Mouse (Mus musculus): Measurements from ENCODE around the gene Inpp5d. TPM values are rescaled to one million over a fixed set of nuclear protein-coding genes. Genes with fewer than 3 reads are reported as not detected.

The Inpp5d gene
- total RNA-seq, 2 experiments from 2014 or later = 3.8 to 4.2 TPM

DNA sequence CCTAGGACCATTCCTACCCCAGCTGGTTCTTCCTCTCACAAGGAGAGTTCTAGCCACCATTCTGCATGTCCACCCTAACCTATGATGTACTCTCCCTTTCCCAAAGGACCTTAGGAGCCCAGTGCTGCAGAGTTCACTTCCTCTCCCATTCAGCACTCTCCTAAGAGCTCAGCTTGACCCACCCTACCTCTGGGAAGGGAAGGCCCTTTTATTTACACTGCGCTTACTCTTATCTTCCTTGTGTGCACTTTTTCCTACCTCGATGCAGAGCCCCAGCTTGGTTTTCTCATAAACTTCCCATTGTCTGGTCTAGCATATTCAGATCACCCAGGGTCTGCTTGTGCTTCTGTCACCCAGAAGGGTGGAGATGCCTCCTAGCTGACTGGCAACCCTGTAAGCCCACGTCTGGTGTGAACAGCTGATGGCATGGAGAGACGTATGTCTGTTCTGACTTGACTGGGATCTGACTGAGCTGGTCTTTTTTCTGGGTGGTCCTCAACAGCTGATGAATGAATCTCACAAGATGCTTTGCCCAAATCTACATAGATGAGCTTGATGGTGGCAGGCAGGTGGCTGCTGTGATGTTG, 29.2 kb downstream of the Inpp5d start:
- no peak overlapping the region for H3K4me3 ChIP-seq
- no peak for TF ChIP-seq CTCF (IDR thresholded peaks at IDR 0.05)
- intact Hi-C loops (cut with DNase I) = no loop called here

GRCm38 (mm10) chr1:87649958-87650474, 29.9 kb downstream of the Inpp5d start:
- intact Hi-C loops (cut with DNase I) = no loop called here

More for the DNA sequence above, 29.2 kb downstream of the Inpp5d start:
- no peak for DNase-seq
- H3K27ac ChIP-seq = no peak overlapping the region

GRCm38 (mm10) chr1:87650611-87651079, 30.5 kb downstream of the Inpp5d start:
- intact Hi-C loops (cut with DNase I) = no loop called here
- no peak overlapping the region for H3K4me3 ChIP-seq
- H3K27ac ChIP-seq = 0 out of 2 replicates have a peak overlapping the region, but pooled peaks have one; percentile 24
- no peak for TF ChIP-seq CTCF (IDR thresholded peaks at IDR 0.05)
- DNase-seq = peak; percentile 33

More at GRCm38 (mm10) chr1:87649958-87650474, 29.9 kb downstream of the Inpp5d start:
- H3K27ac ChIP-seq = 0 out of 2 replicates have a peak overlapping the region, but pooled peaks have one; percentile 24
- no peak for DNase-seq
- no peak overlapping the region for H3K4me3 ChIP-seq
- no peak for TF ChIP-seq CTCF (IDR thresholded peaks at IDR 0.05)

GRCm38 (mm10) chr1:87651436-87651835, 31.3 kb downstream of the Inpp5d start:
- TF ChIP-seq CTCF (IDR thresholded peaks at IDR 0.05) = no peak
- no peak overlapping the region for H3K4me3 ChIP-seq
- no peak for DNase-seq
- intact Hi-C loops (cut with DNase I) = no loop called here
- H3K27ac ChIP-seq = 0 out of 2 replicates have a peak overlapping the region, but pooled peaks have one; percentile 13

DNA sequence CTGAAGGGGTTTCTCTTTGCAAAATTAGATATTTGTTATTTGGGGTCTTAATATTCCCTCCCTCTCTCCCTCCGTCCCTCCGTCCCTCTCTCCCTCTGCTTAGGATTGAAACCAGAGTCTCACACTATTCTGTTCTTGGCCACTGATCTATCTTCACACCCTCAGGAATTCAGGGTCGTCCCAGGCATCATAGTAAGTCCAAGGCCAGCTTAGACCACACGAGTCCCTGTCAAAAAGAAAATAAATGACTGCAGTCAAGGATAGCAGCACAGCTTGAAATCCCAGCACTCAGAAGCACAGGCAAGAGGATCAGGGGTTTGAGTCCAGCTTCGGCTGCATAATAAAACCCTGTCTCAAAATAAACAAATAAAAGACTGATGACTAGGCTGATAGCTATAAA, 35.0 kb downstream of the Inpp5d start:
- DNase-seq = no peak
- intact Hi-C loops (cut with DNase I) = no loop called here
- no peak for TF ChIP-seq CTCF (IDR thresholded peaks at IDR 0.05)
- Histone ChIP-seq H3K4me3 (no peak overlapping the region), H3K27ac (no peak overlapping the region)

- no peak overlapping the region for H3K4me3 ChIP-seq
- intact Hi-C loops (cut with DNase I) = no loop called here
- peak; percentile 30 for DNase-seq
- TF ChIP-seq CTCF (IDR thresholded peaks at IDR 0.05) = no peak
- H3K27ac ChIP-seq = 0 out of 2 replicates have a peak overlapping the region, but pooled peaks have one; percentile 10
Measured at GRCm38 (mm10) chr1:87658063-87658462, 38.0 kb downstream of the Inpp5d start.

DNA sequence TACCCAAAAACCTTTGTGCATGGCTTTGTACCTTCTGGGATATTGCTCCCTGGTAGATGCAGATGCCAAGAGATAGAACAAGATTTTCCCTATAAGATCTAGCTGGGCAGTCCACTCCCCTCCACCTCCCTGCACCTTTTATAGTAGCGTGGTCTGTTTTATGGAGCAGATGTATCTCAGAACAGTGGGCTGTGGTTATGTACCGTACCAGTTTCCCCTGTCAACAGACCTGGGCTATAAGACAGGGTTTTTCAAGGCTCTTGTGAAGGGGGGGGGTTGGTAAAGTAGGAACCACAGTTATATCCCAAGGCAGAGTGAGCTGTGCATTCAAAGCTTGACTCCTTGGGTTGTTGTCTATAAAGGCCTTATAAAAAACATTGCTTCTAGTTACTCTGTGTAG, 38.4 kb downstream of the Inpp5d start:
- no peak overlapping the region for H3K27ac ChIP-seq
- TF ChIP-seq CTCF (IDR thresholded peaks at IDR 0.05) = no peak

GRCm38 (mm10) chr1:87658937-87659617, 39.0 kb downstream of the Inpp5d start:
- Histone ChIP-seq H3K4me3 (no peak overlapping the region), H3K27ac (0 out of 2 replicates have a peak overlapping the region, but pooled peaks have one; percentile 3)
- intact Hi-C loops (cut with DNase I) = no loop called here
- peak; percentile 39 for DNase-seq
- TF ChIP-seq CTCF (IDR thresholded peaks at IDR 0.05) = no peak

More for the DNA sequence above, 38.4 kb downstream of the Inpp5d start:
- intact Hi-C loops (cut with DNase I) = no loop called here
- H3K4me3 ChIP-seq = no peak overlapping the region
- no peak for DNase-seq

DNA sequence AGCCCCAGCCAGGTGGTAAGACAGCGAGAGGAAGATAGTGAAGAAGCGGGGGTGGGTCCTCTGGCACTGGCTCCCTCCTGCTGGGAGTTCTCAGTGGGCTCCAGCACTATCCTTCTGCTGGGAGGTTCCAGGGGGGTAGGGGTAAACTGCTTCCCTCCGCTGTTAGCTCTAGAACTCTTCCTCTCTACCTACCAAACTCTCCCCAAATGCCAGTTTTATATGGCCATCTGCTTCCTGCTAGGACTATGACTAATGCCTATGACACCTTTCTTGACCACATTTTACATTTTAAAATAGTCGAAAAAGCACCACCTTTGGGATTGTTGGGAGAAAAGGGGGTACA, 39.5 kb downstream of the Inpp5d start:
- Histone ChIP-seq H3K27ac (0 out of 2 replicates have a peak overlapping the region, but pooled peaks have one; percentile 3), H3K4me3 (no peak overlapping the region)
- TF ChIP-seq CTCF (IDR thresholded peaks at IDR 0.05) = no peak
- intact Hi-C loops (cut with DNase I) = no loop called here
- DNase-seq = no peak

GRCm38 (mm10) chr1:87660740-87661139, 40.6 kb downstream of the Inpp5d start:
- Histone ChIP-seq H3K4me3 (no peak overlapping the region), H3K27ac (peak overlapping the region; percentile 12; the same call in 1 of the 2 replicates)
- intact Hi-C loops (cut with DNase I) = loop anchor here (5.0 kb wide), 1 partner anchor 113 kb away; no protein-coding TSS in a partner anchor
- TF ChIP-seq CTCF (IDR thresholded peaks at IDR 0.05) = no peak
- DNase-seq = no peak

- TF ChIP-seq CTCF (IDR thresholded peaks at IDR 0.05) = peak; percentile 61
- no peak overlapping the region for H3K4me3 ChIP-seq
- no peak overlapping the region for H3K27ac ChIP-seq
- intact Hi-C loops (cut with DNase I) = loop anchor here (5.0 kb wide), 1 partner anchor 117 kb away; no protein-coding TSS in a partner anchor
- DNase-seq = no peak
Measured at GRCm38 (mm10) chr1:87663992-87664391, 43.9 kb downstream of the Inpp5d start.

DNA sequence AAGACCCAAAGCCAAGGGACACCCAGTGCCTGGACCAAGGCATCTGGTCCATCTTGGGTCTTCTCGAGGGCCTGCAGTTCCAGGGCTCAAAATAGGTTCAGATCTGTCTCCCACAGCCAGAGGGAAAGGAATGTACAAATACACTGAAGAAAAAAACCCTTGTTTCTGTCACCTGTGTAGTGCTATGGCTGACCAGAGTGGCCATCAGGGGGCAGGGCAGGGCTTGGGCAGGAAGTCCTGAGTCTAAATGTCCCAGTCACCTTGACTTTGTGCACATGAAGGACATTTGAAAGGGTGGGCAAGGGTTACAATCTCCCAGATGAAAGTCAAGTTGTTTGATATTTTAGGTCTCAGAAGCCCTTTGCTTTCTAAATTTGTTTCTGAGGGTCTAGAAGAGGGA, 46.9 kb downstream of the Inpp5d start:
- H3K4me3 ChIP-seq = no peak overlapping the region
- TF ChIP-seq CTCF (IDR thresholded peaks at IDR 0.05) = peak; percentile 8; the same call in 1 of the 2 replicates
- no peak overlapping the region for H3K27ac ChIP-seq
- intact Hi-C loops (cut with DNase I) = no loop called here
- no peak for DNase-seq

DNA sequence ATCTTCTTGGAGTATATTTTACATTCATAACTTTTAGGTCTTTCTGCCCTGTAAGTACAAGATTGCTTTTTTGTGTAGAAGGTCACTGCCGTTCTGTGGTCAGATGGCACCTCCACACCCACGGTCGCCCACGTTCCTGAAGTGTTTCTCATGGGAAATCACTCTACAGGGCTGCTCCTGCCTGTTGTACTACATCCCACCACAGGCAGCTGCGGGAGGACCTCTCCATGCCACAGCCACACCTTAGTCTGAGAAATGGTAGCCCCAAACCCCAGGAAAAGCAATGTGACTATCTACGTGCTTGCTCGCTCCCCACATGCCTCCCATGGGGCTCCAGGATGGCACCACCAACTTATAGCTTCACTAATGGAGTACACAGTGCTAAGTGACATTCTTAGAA, 48.2 kb downstream of the Inpp5d start:
- no peak overlapping the region for H3K4me3 ChIP-seq
- intact Hi-C loops (cut with DNase I) = no loop called here
- H3K27ac ChIP-seq = no peak overlapping the region
- no peak for DNase-seq
- no peak for TF ChIP-seq CTCF (IDR thresholded peaks at IDR 0.05)
